Mouse (Mus musculus) liver, embryonic 14.5 days (tissue): ENCODE measurements around the gene Ttll11. TPM values are rescaled to one million over a fixed set of nuclear protein-coding genes. Genes with fewer than 3 reads are reported as not detected.

Source experiments
- ATAC-seq: fragments of 200-750 bp; cut with Nextera tagmentation; 2 replicates; pipeline ENCODE4 v1.8.0; 2017; ENCODE audit warnings: moderate number of reproducible peaks, mild to moderate bottlenecking, moderate library complexity; ENCODE audit not compliant: insufficient read depth
- DNase-seq, 3 experiments: peaks; one replicate each; pipeline ENCODE4 v3.0.0-alpha.2; 2012 to 2013; ENCODE audit warnings: low read depth in 3 of 3, low spot score in 3 of 3
- H3K27ac ChIP-seq: fragments of 300-500 bp; sonication (generic); 2 replicates; pipeline ENCODE4 v1.5.1; 2014; ENCODE audit warnings: moderate library complexity, mild to moderate bottlenecking, control low read depth, inconsistent platforms
- H3K27me3 ChIP-seq: fragments of 300-500 bp; sonication (generic); 2 replicates; pipeline ENCODE4 v1.6.1; 2014; ENCODE audit warnings: mild to moderate bottlenecking, low read length, moderate library complexity; ENCODE audit not compliant: control insufficient read depth, insufficient read depth
- H3K36me3 ChIP-seq: fragments of 300-500 bp; sonication (generic); replicated peaks from 2 replicates; pipeline ENCODE4 v1.6.1; 2014; ENCODE audit warnings: low read depth; ENCODE audit not compliant: control insufficient read depth, insufficient read depth
- H3K4me1 ChIP-seq, 2 experiments: fragments of 200-500 bp in 1 of 2; fragments of 300-500 bp in 1 of 2; sonication (generic) in 1 of 2; replicated peaks; 2 replicates each; pipeline ENCODE4 v1.6.1; 2012 to 2014; ENCODE audit warnings: antibody characterized with exemption in 1 of 2, inconsistent platforms in 1 of 2, low read length in 1 of 2; ENCODE audit not compliant: control insufficient read depth in 2 of 2, insufficient read depth in 2 of 2
- H3K4me2 ChIP-seq: fragments of 300-500 bp; sonication (generic); 2 replicates; pipeline ENCODE4 v1.6.1; 2014; ENCODE audit warnings: low read depth, mild to moderate bottlenecking, control low read depth, moderate library complexity
- H3K4me3 ChIP-seq, 2 experiments: fragments of 200-500 bp in 1 of 2; fragments of 300-500 bp in 1 of 2; sonication (generic) in 1 of 2; 2 replicates each; pipeline ENCODE4 v1.5.1; 2012 to 2014; ENCODE audit warnings: low read depth in 2 of 2, low read length in 2 of 2, mild to moderate bottlenecking in 2 of 2, control low read depth in 1 of 2, inconsistent platforms in 1 of 2, moderate library complexity in 1 of 2; ENCODE audit not compliant: insufficient read depth in 1 of 2
- H3K9ac ChIP-seq: fragments of 300-500 bp; sonication (generic); replicated peaks from 2 replicates; pipeline ENCODE4 v1.6.1; 2014; ENCODE audit warnings: mild to moderate bottlenecking, control low read depth, moderate library complexity
- H3K9me3 ChIP-seq: fragments of 300-500 bp; sonication (generic); 2 replicates; pipeline ENCODE4 v1.6.1; 2016; ENCODE audit warnings: low read length, mixed read lengths; ENCODE audit not compliant: control insufficient read depth
- CTCF ChIP-seq: IDR thresholded peaks from 2 replicates; pipeline ENCODE4 v1.5.1; 2016; ENCODE audit warnings: antibody characterized with exemption, low read depth, control low read depth
- EP300 ChIP-seq: IDR thresholded peaks from 2 replicates; pipeline ENCODE4 v1.6.1; 2016; ENCODE audit warnings: antibody characterized with exemption, low read depth
- WGBS: fragments of 180-500 bp; shearing (Covaris S2); extraction: QIAGEN DNeasy Blood & Tissue Kit; methylation state at CpG from one replicate; pipeline ENCODE4 v1.1.7; 2014; ENCODE audit not compliant: insufficient replicate concordance; 5-methylcytosine and 5-hydroxymethylcytosine counted together
- polyA plus RNA-seq, 2 experiments: library from polyadenylated mRNA; depleted of rRNA in 1 of 2; stranded (reverse) in 1 of 2; unstranded in 1 of 2; fragments of >200 nt; fragmentation: Nextera tagmentation in 1 of 2; extraction: Ambion mirVana in 1 of 2; gene quantifications; 2 replicates each; pipeline versions ENCODE4 v1.2.1 to v1.2.3; 2012 to 2014

The Ttll11 gene
- polyA plus RNA-seq, 2 experiments = 0.42 to 0.83 TPM

DNA sequence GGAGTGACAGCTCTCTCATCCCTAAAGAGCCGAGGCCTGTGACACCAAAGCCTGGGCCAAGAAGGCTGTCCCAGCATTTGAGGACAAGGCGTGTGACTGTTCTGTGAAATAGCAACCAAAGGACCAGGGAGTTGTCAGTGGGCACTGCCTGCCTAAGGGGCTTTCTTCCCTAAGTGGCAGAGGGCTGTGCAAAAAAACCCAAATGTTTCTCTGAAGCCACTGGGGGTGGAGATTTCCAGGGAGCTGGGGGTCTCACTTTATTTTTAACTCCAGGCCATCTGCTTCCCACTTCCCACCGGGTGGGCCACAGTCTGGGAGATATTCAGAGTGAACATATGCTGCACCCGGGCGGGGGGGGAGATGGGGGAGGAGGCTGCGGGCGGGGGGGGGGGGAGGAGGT is 233.1 kb downstream of the Ttll11 start:
- H3K9ac ChIP-seq = no peak overlapping the region
- H3K27ac ChIP-seq = no peak overlapping the region
- no peak for DNase-seq
- ATAC-seq = no peak
- no peaks in the 10 kb centered on the region for H3K27me3 ChIP-seq
- 29% methylated on average over 5 of the region's 7 CpGs for WGBS
- TF ChIP-seq EP300 (no peak), CTCF (no peak)
- H3K4me2 ChIP-seq = no peak overlapping the region
- H3K4me3 ChIP-seq = no peak overlapping the region
- no peaks in the 10 kb centered on the region for H3K9me3 ChIP-seq
- no peaks in the 10 kb centered on the region for H3K36me3 ChIP-seq
- no peaks in the 10 kb centered on the region for H3K4me1 ChIP-seq

DNA sequence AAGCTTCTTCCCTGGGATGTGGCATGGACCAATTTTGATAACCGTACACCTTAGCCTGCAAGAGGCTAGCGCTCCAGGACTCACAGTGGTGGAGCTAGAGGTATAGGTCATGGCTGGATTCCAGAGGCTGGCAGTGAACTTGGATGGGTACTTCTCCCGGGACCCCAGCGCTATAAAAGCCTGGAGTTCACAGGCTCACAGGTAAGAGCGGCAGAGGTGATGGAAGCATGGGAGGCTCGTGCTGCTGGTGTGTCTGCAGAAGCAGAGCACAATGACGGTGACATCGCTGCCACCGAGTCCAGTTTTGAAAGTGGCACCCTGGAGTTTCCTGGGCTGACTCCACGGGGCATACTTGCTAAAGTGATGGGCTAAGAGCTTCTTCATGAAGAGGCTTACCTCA is 233.8 kb downstream of the Ttll11 start:
- no peaks in the 10 kb centered on the region for H3K27me3 ChIP-seq
- TF ChIP-seq EP300 (no peak), CTCF (no peak)

DNA sequence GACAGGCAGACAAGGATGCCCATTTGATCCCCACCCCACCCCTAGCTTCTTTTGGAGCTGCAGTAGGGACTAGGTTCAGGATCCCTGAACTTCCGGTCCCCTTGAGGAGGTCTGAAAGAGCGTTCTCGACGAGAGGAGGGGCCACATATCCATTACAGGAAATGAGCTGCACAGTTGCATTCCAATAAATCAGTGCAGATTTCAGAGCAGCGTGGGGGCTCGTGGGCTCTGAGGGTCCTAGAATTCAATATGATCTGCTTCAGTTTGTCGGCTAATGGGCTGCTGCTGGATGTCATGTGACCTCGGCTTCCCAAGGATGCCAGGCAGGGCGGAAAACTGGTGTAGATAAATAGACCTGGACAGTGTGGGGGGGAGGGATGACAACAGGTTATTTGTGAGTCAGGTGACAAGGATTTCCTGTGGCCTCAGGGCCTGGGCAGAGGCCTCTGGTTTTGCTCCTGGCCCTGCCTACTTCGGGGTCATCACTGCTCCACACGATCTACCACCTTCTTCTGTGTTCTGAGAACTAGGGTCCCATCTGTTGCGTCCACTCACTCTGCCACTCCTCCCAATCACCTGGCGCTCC is 240.0 kb downstream of the Ttll11 start:
- 51% methylated on average over 13 of the region's 13 CpGs for WGBS
- H3K27ac ChIP-seq = no peak overlapping the region
- no peak for ATAC-seq
- H3K4me2 ChIP-seq = no peak overlapping the region
- H3K36me3 ChIP-seq = no peaks in the 10 kb centered on the region
- TF ChIP-seq EP300 = no peak
- no peak for TF ChIP-seq CTCF
- H3K9ac ChIP-seq = no peak overlapping the region
- no peak overlapping the region for H3K4me3 ChIP-seq
- H3K27me3 ChIP-seq = no peaks in the 10 kb centered on the region
- no peaks in the 10 kb centered on the region for H3K9me3 ChIP-seq
- DNase-seq = no peak
- no peaks in the 10 kb centered on the region for H3K4me1 ChIP-seq

More for the DNA sequence above, 233.8 kb downstream of the Ttll11 start:
- 73% methylated on average over 10 of the region's 10 CpGs for WGBS
- Histone ChIP-seq H3K36me3 (no peaks in the 10 kb centered on the region), H3K4me2 (no peak overlapping the region), H3K27ac (no peak overlapping the region), H3K9me3 (no peaks in the 10 kb centered on the region), H3K4me1 (no peaks in the 10 kb centered on the region), H3K9ac (no peak overlapping the region), H3K4me3 (no peak overlapping the region)
- no peak for DNase-seq
- no peak for ATAC-seq

DNA sequence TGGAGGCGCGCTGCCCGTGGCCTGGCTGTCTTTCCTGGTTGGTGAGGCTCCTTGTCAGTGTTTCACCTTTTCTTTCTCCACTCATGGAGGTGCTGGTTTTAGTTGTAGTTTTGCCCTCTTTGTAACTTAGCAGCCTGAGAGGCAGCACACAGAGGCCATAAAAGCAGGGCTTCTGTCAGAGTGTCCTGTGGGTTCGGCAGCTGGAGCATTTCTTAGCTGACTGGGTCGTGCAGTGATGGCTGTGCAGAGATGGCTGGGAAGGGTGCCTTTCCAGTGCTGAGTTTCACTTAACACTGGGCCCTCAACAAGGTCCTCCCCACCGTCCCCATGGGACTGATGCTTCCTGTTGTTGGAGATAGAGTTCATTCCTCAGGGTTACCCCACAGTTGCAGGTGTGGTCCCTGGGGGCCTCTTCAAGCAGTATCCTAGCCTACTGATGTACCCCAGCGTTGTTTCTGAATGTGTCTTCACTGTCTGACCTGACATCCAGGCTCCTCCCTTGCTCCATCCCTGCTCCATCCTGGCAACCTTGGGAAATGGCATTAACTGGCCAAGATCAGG is 242.2 kb downstream of the Ttll11 start:
- Histone ChIP-seq H3K27me3 (no peaks in the 10 kb centered on the region), H3K27ac (no peak overlapping the region), H3K9ac (no peak overlapping the region), H3K4me3 (no peak overlapping the region), H3K9me3 (no peaks in the 10 kb centered on the region), H3K4me2 (no peak overlapping the region), H3K4me1 (no peaks in the 10 kb centered on the region), H3K36me3 (no peaks in the 10 kb centered on the region)
- DNase-seq (no peak), ATAC-seq (no peak)
- WGBS = 61% methylated on average over 7 of the region's 7 CpGs
- TF ChIP-seq CTCF (no peak), EP300 (no peak)

DNA sequence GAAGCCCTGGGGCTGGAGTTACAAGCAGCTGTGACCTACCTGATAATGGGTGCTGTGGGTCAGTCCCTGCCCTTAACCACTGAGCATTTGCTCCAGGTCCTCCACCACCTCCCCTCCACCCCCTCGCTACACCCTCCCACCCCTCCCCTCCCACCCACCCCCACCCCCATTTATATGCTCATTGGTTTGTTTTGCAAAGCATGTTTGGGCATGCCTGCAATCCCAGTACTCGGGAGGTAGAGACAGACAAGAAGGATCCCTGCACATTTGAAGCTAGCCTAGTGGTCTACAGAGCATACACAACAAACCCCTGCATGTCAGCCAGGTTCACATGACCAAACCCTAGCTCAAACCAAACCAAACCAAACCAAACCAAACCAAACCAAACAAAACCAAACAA is 243.7 kb downstream of the Ttll11 start:
- Histone ChIP-seq H3K36me3 (no peaks in the 10 kb centered on the region), H3K4me3 (no peak overlapping the region), H3K9me3 (no peaks in the 10 kb centered on the region), H3K4me2 (no peak overlapping the region), H3K27ac (no peak overlapping the region), H3K4me1 (no peaks in the 10 kb centered on the region; a peak in 1 of 4 replicates), H3K9ac (no peak overlapping the region), H3K27me3 (no peaks in the 10 kb centered on the region)
- no peak for DNase-seq
- TF ChIP-seq CTCF (no peak), EP300 (no peak)
- 52% methylated on average over 2 of the region's 2 CpGs for WGBS
- no peak for ATAC-seq
